Mouse (Mus musculus): ENCODE measurements around the gene Mcf2l.

- TF ChIP-seq CTCF (IDR thresholded peaks at IDR 0.05; ENCODE audit: low read depth) (no peak), EP300 (IDR thresholded peaks at IDR 0.05; ENCODE audit: low read depth) (no peak)
Observed at GRCm38 (mm10) chr8:12998331-12998730, 124.7 kb downstream of the Mcf2l start.

Data from heart, postnatal 0 days (tissue).